Mouse (Mus musculus) limb, embryonic 14.5 days (tissue): ENCODE data around the gene Pdzd8. TPM values are rescaled to one million over a fixed set of nuclear protein-coding genes. Genes with fewer than 3 reads are reported as not detected.

Experiments used
- ATAC-seq: fragments of 200-750 bp; cut with Nextera tagmentation; 2 replicates; pipeline ENCODE4 v1.8.0; 2017; ENCODE audit warnings: low read depth, moderate number of reproducible peaks, moderate TSS enrichment; ENCODE audit not compliant: low FRiP score
- DNase-seq: peaks from one replicate; pipeline ENCODE4 v3.0.0-alpha.2; 2015; ENCODE audit warnings: low spot score
- H3K27ac ChIP-seq: fragments of 300-500 bp; sonication (generic); replicated peaks from 2 replicates; pipeline ENCODE4 v1.5.1; 2014; ENCODE audit warnings: low read depth, mild to moderate bottlenecking, low read length, moderate library complexity, mixed read lengths
- H3K27me3 ChIP-seq: fragments of 300-500 bp; sonication (generic); 2 replicates; pipeline ENCODE4 v1.6.1; 2014; ENCODE audit warnings: low read length, mixed read lengths; ENCODE audit not compliant: control insufficient read depth, insufficient read depth
- H3K36me3 ChIP-seq: fragments of 300-500 bp; sonication (generic); 2 replicates; pipeline ENCODE4 v1.6.1; 2014; ENCODE audit warnings: mild to moderate bottlenecking, low read length, moderate library complexity, mixed read lengths; ENCODE audit not compliant: control insufficient read depth, insufficient read depth
- H3K4me1 ChIP-seq: fragments of 300-500 bp; sonication (generic); 2 replicates; pipeline ENCODE4 v1.6.1; 2014; ENCODE audit warnings: antibody characterized with exemption, low read length, mixed read lengths; ENCODE audit not compliant: control insufficient read depth, insufficient read depth
- H3K4me2 ChIP-seq: fragments of 300-500 bp; sonication (generic); replicated peaks from 2 replicates; pipeline ENCODE4 v1.6.1; 2014; ENCODE audit warnings: low read depth, mild to moderate bottlenecking, low read length, moderate library complexity; ENCODE audit not compliant: severe bottlenecking
- H3K4me3 ChIP-seq: fragments of 300-500 bp; sonication (generic); replicated peaks from 2 replicates; pipeline ENCODE4 v1.5.1; 2014; ENCODE audit warnings: low read length
- H3K9ac ChIP-seq: fragments of 300-500 bp; sonication (generic); 2 replicates; pipeline ENCODE4 v1.6.1; 2014; ENCODE audit warnings: mild to moderate bottlenecking, low read depth, low read length, moderate library complexity; ENCODE audit not compliant: severe bottlenecking
- H3K9me3 ChIP-seq: fragments of 300-500 bp; sonication (generic); 2 replicates; pipeline ENCODE4 v1.6.1; 2016; ENCODE audit warnings: low read length; ENCODE audit not compliant: control insufficient read depth
- POLR2A ChIP-seq: fragments of 200-500 bp; IDR thresholded peaks from 2 replicates; pipeline ENCODE4 v1.8.0; 2012; ENCODE audit warnings: inconsistent platforms, mild to moderate bottlenecking, moderate library complexity, borderline replicate concordance; ENCODE audit not compliant: insufficient read depth, insufficient read length; ENCODE audit errors: extremely low read depth
- WGBS: fragments of 180-500 bp; shearing (Covaris S2); extraction: QIAGEN DNeasy Blood & Tissue Kit; methylation state at CpG from one replicate; pipeline ENCODE4 v1.1.7; 2014; 5-methylcytosine and 5-hydroxymethylcytosine counted together
- polyA plus RNA-seq, 2 experiments: library from polyadenylated mRNA; depleted of rRNA in 1 of 2; stranded (reverse) in 1 of 2; unstranded in 1 of 2; fragments of >200 nt; fragmentation: Nextera tagmentation in 1 of 2; extraction: Ambion mirVana in 1 of 2; gene quantifications; 2 replicates each; pipeline versions ENCODE4 v1.2.1 to v1.2.3; 2012 to 2014

The Pdzd8 gene
- polyA plus RNA-seq, 2 experiments: 13.2 to 15.3 TPM

DNA sequence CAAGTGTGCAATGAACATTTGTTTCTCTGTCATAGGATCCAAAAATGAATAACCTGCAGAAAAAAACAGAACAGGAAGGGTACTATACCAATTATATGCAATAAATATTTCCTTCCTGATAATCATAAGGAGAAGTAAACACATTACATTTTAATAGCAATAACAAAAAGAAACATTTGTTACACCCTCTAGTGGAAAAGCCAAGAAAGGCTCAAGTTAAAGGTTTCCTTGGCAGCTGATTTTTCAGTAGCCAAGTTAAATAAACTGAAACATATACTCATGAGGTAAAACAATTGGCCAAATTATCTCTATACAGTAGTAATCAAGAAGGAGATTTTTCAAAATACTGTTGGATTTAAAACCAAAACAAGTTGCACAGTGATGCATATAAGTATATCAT, 30.3 kb downstream of the Pdzd8 start:
- Histone ChIP-seq H3K9ac (no peak overlapping the region), H3K4me3 (no peak overlapping the region), H3K4me1 (no peaks in the 10 kb centered on the region), H3K36me3 (0 out of 2 replicates have a peak, but pooled peaks cover 4% of the 10 kb centered on the region), H3K27me3 (no peaks in the 10 kb centered on the region), H3K4me2 (no peak overlapping the region), H3K9me3 (no peaks in the 10 kb centered on the region), H3K27ac (no peak overlapping the region)
- DNase-seq (no peak), ATAC-seq (no peak)
- TF ChIP-seq POLR2A: no peak

GRCm38 (mm10) chr19:59292183-59292839, 53.3 kb downstream of the Pdzd8 start:
- no peak overlapping the region for H3K4me2 ChIP-seq

DNA sequence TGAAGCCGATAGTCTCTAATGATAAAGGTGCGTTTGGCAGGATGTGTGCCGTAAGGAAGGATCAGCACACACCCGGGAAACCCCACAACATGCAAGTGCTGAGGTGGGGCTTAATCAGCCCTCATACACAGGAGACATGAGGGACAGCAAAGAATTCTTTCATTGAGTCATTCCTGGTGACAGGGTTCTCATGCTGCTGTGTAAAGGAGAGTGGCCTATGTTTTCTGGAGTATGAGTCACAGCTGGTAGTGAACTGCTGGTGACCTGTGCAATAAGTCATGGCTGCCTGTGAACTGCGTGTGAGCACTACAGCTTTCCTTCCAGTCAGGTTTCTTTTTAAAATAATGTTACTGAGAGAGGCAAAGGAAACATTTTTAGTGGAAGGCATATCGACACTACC, 55.8 kb downstream of the Pdzd8 start:
- Histone ChIP-seq H3K36me3 (no peaks in the 10 kb centered on the region), H3K9me3 (no peaks in the 10 kb centered on the region), H3K4me3 (no peak overlapping the region), H3K27ac (no peak overlapping the region), H3K9ac (no peak overlapping the region), H3K4me2 (no peak overlapping the region), H3K4me1 (no peaks in the 10 kb centered on the region), H3K27me3 (no peaks in the 10 kb centered on the region)
- no peak for DNase-seq
- no peak for TF ChIP-seq POLR2A
- 88% methylated on average over 6 of the region's 6 CpGs for WGBS
- ATAC-seq: no peak

More at GRCm38 (mm10) chr19:59292183-59292839, 53.3 kb downstream of the Pdzd8 start:
- no peaks in the 10 kb centered on the region for H3K36me3 ChIP-seq
- DNase-seq (no peak), ATAC-seq (no peak)
- TF ChIP-seq POLR2A: no peak
- H3K9ac ChIP-seq: no peak overlapping the region
- no peak overlapping the region for H3K27ac ChIP-seq
- H3K4me1 ChIP-seq: no peaks in the 10 kb centered on the region
- H3K9me3 ChIP-seq: no peaks in the 10 kb centered on the region
- whole genome bisulfite sequencing: 77% methylated on average over 5 of the region's 5 CpGs
- no peak overlapping the region for H3K4me3 ChIP-seq
- H3K27me3 ChIP-seq: no peaks in the 10 kb centered on the region

DNA sequence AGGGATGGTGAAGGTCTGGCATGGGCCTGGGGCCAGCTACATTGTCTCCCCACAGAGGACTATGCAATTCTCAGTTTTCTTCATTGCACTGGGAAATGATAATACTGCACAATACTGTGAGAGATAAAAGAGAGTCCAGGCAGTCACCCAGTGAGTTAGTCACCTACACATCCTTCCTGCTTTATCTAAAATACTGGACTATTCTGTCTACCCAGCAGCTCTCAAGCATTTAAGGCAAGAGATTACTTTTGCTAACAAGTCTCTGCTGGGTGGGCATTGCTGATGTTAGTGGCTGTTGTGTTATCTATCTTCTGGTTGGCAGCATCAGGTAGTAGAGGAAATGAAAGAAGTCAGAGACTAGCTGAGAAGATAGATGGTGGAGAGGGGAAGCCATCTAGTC, 56.5 kb downstream of the Pdzd8 start:
- Histone ChIP-seq H3K36me3 (no peaks in the 10 kb centered on the region), H3K4me2 (no peak overlapping the region), H3K4me3 (no peak overlapping the region), H3K27ac (no peak overlapping the region), H3K9me3 (no peaks in the 10 kb centered on the region), H3K27me3 (no peaks in the 10 kb centered on the region), H3K9ac (no peak overlapping the region), H3K4me1 (no peaks in the 10 kb centered on the region)
- TF ChIP-seq POLR2A: no peak
- DNase-seq (no peak), ATAC-seq (no peak)

GRCm38 (mm10) chr19:59282001-59282400, 63.6 kb downstream of the Pdzd8 start:
- no peak for DNase-seq
- no peaks in the 10 kb centered on the region for H3K27me3 ChIP-seq
- WGBS: 86% methylated on average over 3 of the region's 3 CpGs

DNA sequence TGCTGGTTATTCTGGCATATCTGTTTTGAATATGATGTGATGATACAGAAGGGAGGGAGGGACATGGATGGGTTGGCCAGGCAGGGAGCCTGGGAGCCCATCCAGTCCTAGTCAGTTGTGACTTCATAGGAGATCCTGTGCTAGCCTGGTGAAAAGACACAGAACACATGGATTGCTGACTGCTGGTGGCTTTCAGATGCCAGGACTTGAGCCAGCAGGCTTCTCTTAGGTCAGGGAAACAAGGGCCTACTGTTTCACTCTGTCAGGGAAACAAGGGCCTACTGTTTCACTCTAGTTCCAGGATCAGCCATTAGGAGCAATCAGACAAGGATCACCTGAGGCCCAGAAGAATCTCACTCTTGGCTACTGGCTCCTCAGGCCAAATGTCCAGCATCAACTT, 64.7 kb downstream of the Pdzd8 start:
- H3K27me3 ChIP-seq: no peaks in the 10 kb centered on the region
- ATAC-seq: no peak
- TF ChIP-seq POLR2A: no peak
- H3K36me3 ChIP-seq: no peaks in the 10 kb centered on the region
- H3K9me3 ChIP-seq: no peaks in the 10 kb centered on the region
- H3K4me2 ChIP-seq: no peak overlapping the region
- DNase-seq: no peak
- no peaks in the 10 kb centered on the region for H3K4me1 ChIP-seq
- no peak overlapping the region for H3K4me3 ChIP-seq
- H3K9ac ChIP-seq: no peak overlapping the region
- 0 out of 2 replicates have a peak overlapping the region, but pooled peaks have one; percentile 19 for H3K27ac ChIP-seq

More at GRCm38 (mm10) chr19:59282001-59282400, 63.6 kb downstream of the Pdzd8 start:
- H3K36me3 ChIP-seq: no peaks in the 10 kb centered on the region
- H3K27ac ChIP-seq: no peak overlapping the region
- no peak overlapping the region for H3K4me3 ChIP-seq
- no peak overlapping the region for H3K9ac ChIP-seq
- no peak overlapping the region for H3K4me2 ChIP-seq
- no peak for TF ChIP-seq POLR2A
- H3K9me3 ChIP-seq: no peaks in the 10 kb centered on the region
- no peaks in the 10 kb centered on the region for H3K4me1 ChIP-seq
- no peak for ATAC-seq
